Mouse (Mus musculus) lung, postnatal 0 days (tissue): Measurements from ENCODE around the gene Bcl2l15. TPM values are rescaled to one million over a fixed set of nuclear protein-coding genes. Genes with fewer than 3 reads are reported as not detected.

Source experiments
- ATAC-seq: fragments of 200-750 bp; cut with Nextera tagmentation; 2 replicates; pipeline ENCODE4 v1.8.0; 2017; ENCODE audit warnings: moderate library complexity
- DNase-seq: peaks from one replicate; pipeline ENCODE4 v3.0.0-alpha.2; 2016; ENCODE audit warnings: low spot score
- H3K27ac ChIP-seq: fragments of 300-500 bp; sonication (generic); 2 replicates; pipeline ENCODE4 v1.5.1; 2014; ENCODE audit warnings: antibody characterized with exemption, mild to moderate bottlenecking, low read length, mixed read lengths
- H3K27me3 ChIP-seq: fragments of 300-500 bp; sonication (generic); replicated peaks from 2 replicates; pipeline ENCODE4 v1.6.1; 2014; ENCODE audit warnings: low read length, mixed read lengths; ENCODE audit not compliant: insufficient read depth
- H3K36me3 ChIP-seq: fragments of 300-500 bp; sonication (generic); 2 replicates; pipeline ENCODE4 v1.6.1; 2014; ENCODE audit warnings: low read length, mixed read lengths; ENCODE audit not compliant: insufficient read depth
- H3K4me1 ChIP-seq: fragments of 300-500 bp; sonication (generic); 2 replicates; pipeline ENCODE4 v1.6.1; 2014; ENCODE audit warnings: antibody characterized with exemption, low read depth, low read length, mixed read lengths; ENCODE audit not compliant: insufficient read depth
- H3K4me2 ChIP-seq: fragments of 300-500 bp; sonication (generic); replicated peaks from 2 replicates; pipeline ENCODE4 v1.6.1; 2014; ENCODE audit warnings: low read depth, mild to moderate bottlenecking, low read length, moderate library complexity, mixed read lengths
- H3K4me3 ChIP-seq: fragments of 300-500 bp; sonication (generic); 2 replicates; pipeline ENCODE4 v1.5.1; 2014; ENCODE audit warnings: low read depth, low read length
- H3K9ac ChIP-seq: fragments of 300-500 bp; sonication (generic); replicated peaks from 2 replicates; pipeline ENCODE4 v1.6.1; 2014; ENCODE audit warnings: low read depth, mild to moderate bottlenecking
- H3K9me3 ChIP-seq: fragments of 300-500 bp; sonication (generic); 2 replicates; pipeline ENCODE4 v1.6.1; 2016; ENCODE audit warnings: low read length, mixed read lengths
- CTCF ChIP-seq: IDR thresholded peaks from 2 replicates; pipeline ENCODE4 v1.5.1; 2016; ENCODE audit warnings: antibody characterized with exemption, mild to moderate bottlenecking
- EP300 ChIP-seq: IDR thresholded peaks from 2 replicates; pipeline ENCODE4 v1.6.1; 2016; ENCODE audit warnings: antibody characterized with exemption, mild to moderate bottlenecking, control low read depth
- WGBS: fragments of 180-500 bp; shearing (Covaris S2); extraction: QIAGEN DNeasy Blood & Tissue Kit; methylation state at CpG from one replicate; pipeline ENCODE4 v1.1.7; 2014; 5-methylcytosine and 5-hydroxymethylcytosine counted together
- polyA plus RNA-seq: library from polyadenylated mRNA; unstranded; fragments of >200 nt; fragmentation: Nextera tagmentation; extraction: Ambion mirVana; gene quantifications from 2 replicates; pipeline ENCODE4 v1.2.1, GENCODE M21; 2015

Bcl2l15 gene
- polyA plus RNA-seq, 1 experiment from 2014 or later: 0.88 TPM

DNA sequence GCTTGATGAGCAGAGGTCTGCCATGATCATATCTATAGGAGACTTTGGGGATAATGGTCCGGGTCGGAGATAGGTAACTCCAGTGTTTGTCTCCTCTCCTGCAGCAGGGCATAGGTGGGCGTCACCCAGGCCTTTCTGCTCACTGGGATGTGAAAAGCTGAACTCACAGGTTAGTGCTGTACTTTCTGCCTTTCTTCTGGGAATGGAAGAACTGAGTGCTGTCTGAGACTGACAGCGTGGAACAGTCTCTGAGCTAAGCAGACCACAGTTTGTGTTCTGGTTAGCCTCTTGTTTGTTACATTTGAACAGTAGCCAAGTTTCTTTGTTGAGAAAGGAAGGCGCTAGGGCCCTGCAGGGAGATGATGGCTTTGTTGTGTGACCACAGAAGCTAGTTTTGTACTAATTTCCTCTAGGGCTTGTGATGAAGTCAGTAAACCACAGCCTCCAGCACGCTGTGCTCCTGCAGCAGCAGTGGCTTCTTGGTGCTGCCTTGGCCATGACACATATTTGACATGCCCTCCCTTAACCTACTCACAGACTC, 27.5 kb downstream of the Bcl2l15 start:
- TF ChIP-seq CTCF (no peak), EP300 (no peak)
- WGBS: 51% methylated on average over 6 of the region's 6 CpGs
- H3K4me3 ChIP-seq: no peak overlapping the region
- H3K4me1 ChIP-seq: 0 out of 2 replicates have a peak, but pooled peaks cover 3% of the 10 kb centered on the region
- H3K27ac ChIP-seq: no peak overlapping the region
- peak; percentile 53 for DNase-seq
- no peaks in the 10 kb centered on the region for H3K36me3 ChIP-seq
- no peaks in the 10 kb centered on the region for H3K9me3 ChIP-seq
- 0 out of 2 replicates have a peak overlapping the region, but pooled peaks have one; percentile 1 for H3K9ac ChIP-seq
- no peaks in the 10 kb centered on the region for H3K27me3 ChIP-seq
- ATAC-seq: peak; percentile 55
- peak overlapping the region; percentile 6; the same call in 1 of the 2 replicates for H3K4me2 ChIP-seq

DNA sequence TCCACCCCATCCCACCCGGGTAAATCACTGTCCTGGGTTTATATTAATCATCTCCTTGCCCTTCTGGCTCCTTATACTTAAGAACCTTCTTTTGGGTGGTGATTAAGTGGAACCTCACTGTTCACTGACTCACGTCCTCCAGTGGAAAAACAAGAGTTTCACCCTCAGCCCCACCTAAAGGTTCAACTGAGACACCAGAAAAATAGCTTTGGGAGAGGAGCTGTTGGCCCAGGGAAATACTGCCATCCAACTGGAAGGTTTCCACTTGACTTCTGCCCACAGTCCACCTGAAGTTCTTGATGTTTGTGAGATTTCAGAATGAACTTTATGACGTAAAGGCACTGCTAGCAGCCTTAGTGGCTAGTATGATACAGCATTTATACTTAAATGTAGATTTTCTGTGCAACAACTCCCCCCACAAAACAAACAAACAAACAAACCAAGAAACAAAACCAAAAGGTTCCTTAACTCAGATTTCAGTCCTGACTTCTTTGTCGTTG, 30.4 kb downstream of the Bcl2l15 start:
- no peaks in the 10 kb centered on the region for H3K27me3 ChIP-seq
- no peak overlapping the region for H3K27ac ChIP-seq
- TF ChIP-seq CTCF: no peak
- ATAC-seq: no peak
- no peak overlapping the region for H3K4me3 ChIP-seq
- no peak overlapping the region for H3K4me2 ChIP-seq
- H3K4me1 ChIP-seq: 0 out of 2 replicates have a peak, but pooled peaks cover 3% of the 10 kb centered on the region
- no peak overlapping the region for H3K9ac ChIP-seq
- H3K9me3 ChIP-seq: no peaks in the 10 kb centered on the region
- DNase-seq: no peak
- 62% methylated on average over 4 of the region's 4 CpGs for WGBS
- H3K36me3 ChIP-seq: no peaks in the 10 kb centered on the region

DNA sequence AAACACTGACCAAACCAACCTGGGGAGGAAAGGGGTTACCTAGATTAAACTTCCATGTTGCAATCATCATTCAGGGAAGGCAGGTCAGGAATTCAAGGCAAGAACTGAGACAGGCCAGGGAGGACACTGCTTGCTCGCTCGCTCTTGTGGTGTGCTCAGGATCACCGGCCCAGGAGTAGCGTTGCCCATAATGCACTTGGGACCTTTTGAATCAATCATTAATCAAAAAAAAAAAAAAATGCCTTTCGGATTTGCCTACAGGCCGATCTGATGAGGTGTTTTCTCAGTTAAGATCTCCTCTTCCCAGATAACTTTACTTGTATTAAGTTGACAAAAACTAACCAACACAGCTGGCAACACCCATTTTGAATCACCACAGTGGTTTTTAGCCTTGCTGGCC, 31.8 kb downstream of the Bcl2l15 start:
- Histone ChIP-seq H3K4me1 (0 out of 2 replicates have a peak, but pooled peaks cover 3% of the 10 kb centered on the region), H3K27ac (no peak overlapping the region), H3K4me2 (no peak overlapping the region), H3K9me3 (no peaks in the 10 kb centered on the region), H3K4me3 (no peak overlapping the region), H3K9ac (no peak overlapping the region), H3K36me3 (no peaks in the 10 kb centered on the region), H3K27me3 (no peaks in the 10 kb centered on the region)
- WGBS: 72% methylated on average over 6 of the region's 6 CpGs
- no peak for ATAC-seq
- TF ChIP-seq EP300 (no peak), CTCF (no peak)
- DNase-seq: no peak

DNA sequence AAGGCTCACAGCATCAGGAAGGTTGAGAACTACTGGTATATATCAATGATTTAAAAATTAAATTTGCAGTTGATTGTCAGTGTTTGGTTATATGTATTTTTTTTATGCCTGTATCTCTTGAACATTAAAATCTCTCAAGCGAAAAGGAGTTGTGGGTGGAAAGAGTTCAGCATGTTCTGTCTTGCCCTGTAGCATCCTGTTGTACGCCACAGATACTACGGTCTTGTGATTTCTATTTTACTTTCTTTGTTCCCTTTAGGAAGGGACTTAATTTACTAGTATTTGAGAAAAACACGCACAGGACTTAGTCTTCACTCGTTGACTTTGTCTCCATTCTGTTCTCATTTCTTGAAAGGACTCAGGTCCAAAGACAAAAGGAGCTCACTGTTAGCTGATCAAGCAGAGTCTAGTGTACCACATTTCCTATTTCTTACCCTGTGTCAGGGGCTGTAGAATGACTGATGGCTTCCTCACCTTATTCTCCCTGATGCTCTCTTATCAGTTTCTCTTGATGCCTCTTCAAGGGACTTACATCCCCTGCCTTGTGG, 35.1 kb downstream of the Bcl2l15 start:
- TF ChIP-seq EP300: no peak
- TF ChIP-seq CTCF: no peak
- Histone ChIP-seq H3K9ac (no peak overlapping the region), H3K4me3 (no peak overlapping the region), H3K27ac (no peak overlapping the region), H3K9me3 (no peaks in the 10 kb centered on the region), H3K27me3 (no peaks in the 10 kb centered on the region), H3K4me1 (no peaks in the 10 kb centered on the region), H3K4me2 (no peak overlapping the region), H3K36me3 (no peaks in the 10 kb centered on the region)
- DNase-seq (no peak), ATAC-seq (no peak)
- WGBS: 89% methylated on average over 5 of the region's 5 CpGs

DNA sequence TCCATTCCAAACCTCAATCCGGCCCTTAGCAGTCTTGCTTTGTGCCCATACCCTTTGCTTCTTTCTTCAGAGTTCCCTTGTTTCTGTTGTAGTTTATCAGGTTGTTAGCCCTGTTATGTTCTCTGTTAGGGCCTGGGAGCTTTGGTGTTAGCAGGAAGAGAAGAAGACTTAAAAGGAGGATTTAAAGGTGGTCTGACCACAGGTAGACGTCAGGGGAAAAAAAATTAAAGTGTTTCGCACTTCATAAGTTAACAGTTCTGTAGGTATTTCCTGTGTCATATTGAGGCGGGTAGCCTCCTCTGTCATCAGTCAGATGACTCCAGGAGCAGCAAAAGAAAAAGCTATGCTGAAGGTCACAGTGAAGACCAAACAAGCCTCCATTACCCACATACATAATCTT, 35.6 kb downstream of the Bcl2l15 start:
- no peak overlapping the region for H3K4me2 ChIP-seq
- TF ChIP-seq EP300 (no peak), CTCF (no peak)
- no peak for DNase-seq
- no peak overlapping the region for H3K27ac ChIP-seq
- H3K4me3 ChIP-seq: no peak overlapping the region
- no peaks in the 10 kb centered on the region for H3K27me3 ChIP-seq
- 57% methylated on average over 4 of the region's 4 CpGs for WGBS
- H3K36me3 ChIP-seq: no peaks in the 10 kb centered on the region
- no peaks in the 10 kb centered on the region for H3K9me3 ChIP-seq
- H3K9ac ChIP-seq: no peak overlapping the region
- no peak for ATAC-seq
- H3K4me1 ChIP-seq: no peaks in the 10 kb centered on the region

- TF ChIP-seq EP300 (no peak), CTCF (no peak)
- 63% methylated on average over 3 of the region's 3 CpGs for WGBS
- Histone ChIP-seq H3K9ac (no peak overlapping the region), H3K4me1 (no peaks in the 10 kb centered on the region), H3K4me3 (no peak overlapping the region), H3K36me3 (no peaks in the 10 kb centered on the region), H3K27ac (no peak overlapping the region), H3K4me2 (no peak overlapping the region), H3K27me3 (no peaks in the 10 kb centered on the region), H3K9me3 (no peaks in the 10 kb centered on the region)
- ATAC-seq (no peak), DNase-seq (no peak)
These were observed 40.3 kb downstream of the Bcl2l15 start for GRCm38 (mm10) chr3:103872663-103873098.
